In genomic region chr11:62553186-62553585, GRCm38 (mm10) we compare ENCODE assay signal across 7 mouse cellular contexts. TPM values are rescaled to one million over a fixed set of nuclear protein-coding genes. Genes with fewer than 3 reads are reported as not detected.
DNase-seq lines count a peak whose midpoint lies in the region; ATAC-seq and TF ChIP-seq lines count a peak whose summit lies in the region.

No protein-coding gene starts in this region.

- H3K4me2 ChIP-seq in lung, embryonic 16.5 days (ENCODE audit: low read depth, low read length), result peak overlapping the region; percentile 95
- H3K4me2 ChIP-seq in neural tube, embryonic 15.5 days, result peak overlapping the region; percentile 74

- TF ChIP-seq CTCF in embryonic fibroblast, embryonic 13.5 days (IDR thresholded peaks at IDR 0.05; ENCODE audit: borderline replicate concordance, insufficient read depth, low read length), result no peak

- peaks cover 24% of the 10 kb centered on the region for H3K4me1 ChIP-seq in lung, embryonic 16.5 days (replicated peaks; ENCODE audit: control insufficient read depth, insufficient read depth, low read length)
- peaks cover 5% of the 10 kb centered on the region for H3K4me1 ChIP-seq in embryonic fibroblast, embryonic 13.5 days (ENCODE audit: control insufficient read depth, insufficient read depth, low read length)
- peaks cover 27% of the 10 kb centered on the region for H3K4me1 ChIP-seq in limb, embryonic 10.5 days
- peaks cover 39% of the 10 kb centered on the region for H3K4me1 ChIP-seq in neural tube, embryonic 15.5 days

- ATAC-seq in lung, embryonic 16.5 days (ENCODE audit: low read depth), result no peak
- ATAC-seq in neural tube, embryonic 15.5 days (ENCODE audit: low FRiP score), result no peak

- no peak for DNase-seq in lung, postnatal 10 days
- DNase-seq in limb, embryonic 10.5 days (ENCODE audit: low spot score), result no peak
- no peak for DNase-seq in embryo, embryonic 10 days (ENCODE audit: low spot score)
- no peak for DNase-seq in gastrocnemius, adult 8-10 months (ENCODE audit: low spot score in 2 of 2)

- no peak for TF ChIP-seq POLR2A in embryonic fibroblast, embryonic 13.5 days (IDR thresholded peaks at IDR 0.05; ENCODE audit: low read depth, low read length)

- H3K4me3 ChIP-seq in lung, embryonic 16.5 days (ENCODE audit: low read length), result peak overlapping the region; percentile 61
- peak overlapping the region; percentile 67 for H3K4me3 ChIP-seq in embryonic fibroblast, embryonic 13.5 days (ENCODE audit: insufficient read depth, low read length)
- H3K4me3 ChIP-seq in limb, embryonic 10.5 days, result peak overlapping the region; percentile 57
- H3K4me3 ChIP-seq in neural tube, embryonic 15.5 days (replicated peaks), result peak overlapping the region; percentile 42

- no peak overlapping the region for H3K27ac ChIP-seq in lung, embryonic 16.5 days (ENCODE audit: low read length)
- H3K27ac ChIP-seq in embryonic fibroblast, embryonic 13.5 days (ENCODE audit: insufficient read depth, low read length), result no peak overlapping the region
- H3K27ac ChIP-seq in limb, embryonic 10.5 days, result no peak overlapping the region
- no peak overlapping the region for H3K27ac ChIP-seq in neural tube, embryonic 15.5 days (replicated peaks)

- peaks cover 16% of the 10 kb centered on the region; the same call in 1 of the 2 replicates for H3K36me3 ChIP-seq in lung, embryonic 16.5 days (ENCODE audit: control insufficient read depth, insufficient read depth, low read length)
- H3K36me3 ChIP-seq in limb, embryonic 10.5 days, result peaks cover 32% of the 10 kb centered on the region
- H3K36me3 ChIP-seq in neural tube, embryonic 15.5 days, result 0 out of 2 replicates have a peak, but pooled peaks cover 7% of the 10 kb centered on the region

- H3K9me3 ChIP-seq in lung, embryonic 16.5 days (ENCODE audit: control insufficient read depth, low read length), result no peaks in the 10 kb centered on the region
- H3K9me3 ChIP-seq in limb, embryonic 10.5 days (replicated peaks), result no peaks in the 10 kb centered on the region
- no peaks in the 10 kb centered on the region for H3K9me3 ChIP-seq in neural tube, embryonic 15.5 days (replicated peaks)

- 17% methylated on average over 1 of the region's 1 CpGs for WGBS in lung, embryonic 16.5 days
- 57% methylated on average over 1 of the region's 1 CpGs for WGBS in limb, embryonic 10.5 days
- WGBS in neural tube, embryonic 15.5 days, result 21% methylated on average over 1 of the region's 1 CpGs

- H3K27me3 ChIP-seq in lung, embryonic 16.5 days (ENCODE audit: control insufficient read depth, insufficient read depth, low read depth, low read length), result no peaks in the 10 kb centered on the region
- H3K27me3 ChIP-seq in limb, embryonic 10.5 days (ENCODE audit: low read depth, poor library complexity, severe bottlenecking), result no peaks in the 10 kb centered on the region
- no peaks in the 10 kb centered on the region for H3K27me3 ChIP-seq in neural tube, embryonic 15.5 days (replicated peaks)

- H3K9ac ChIP-seq in lung, embryonic 16.5 days (ENCODE audit: low read length), result peak overlapping the region; percentile 56
- H3K9ac ChIP-seq in neural tube, embryonic 15.5 days (replicated peaks), result peak overlapping the region; percentile 42

RNA-seq across cellular contexts. Expression of gene Ubb, which starts 2.2 kb away (rescaled TPM):
- 3,082 and 3,189 TPM in 2 replicates for polyA plus RNA-seq in lung, embryonic 16.5 days (2015; fragmentation: Nextera tagmentation; extraction: Ambion mirVana)
- 493 and 593 TPM in 2 replicates for polyA plus RNA-seq in embryonic fibroblast, embryonic 13.5 days (2011; ENCODE audit: insufficient read length, low read depth, missing spikeins)
- 3,627 and 3,653 TPM in 2 replicates for polyA plus RNA-seq in limb, embryonic 10.5 days (2016; fragmentation: Nextera tagmentation; extraction: Ambion mirVana)
- polyA plus RNA-seq in neural tube, embryonic 15.5 days (2015; fragmentation: Nextera tagmentation; extraction: Ambion mirVana), result 4,120 and 4,434 TPM in 2 replicates
- total RNA-seq in gastrocnemius, adult 8-10 months (2022), result 100 to 1,000 TPM; 864 to 966 (median 933) TPM

RNA-seq across cellular contexts. Expression of gene Cenpv, which starts 14.1 kb away (rescaled TPM):
- polyA plus RNA-seq in lung, embryonic 16.5 days (2015; fragmentation: Nextera tagmentation; extraction: Ambion mirVana), result 7.9 and 9.0 TPM in 2 replicates
- 6.3 and 7.3 TPM in 2 replicates for polyA plus RNA-seq in embryonic fibroblast, embryonic 13.5 days (2011; ENCODE audit: insufficient read length, low read depth, missing spikeins)
- polyA plus RNA-seq in limb, embryonic 10.5 days (2016; fragmentation: Nextera tagmentation; extraction: Ambion mirVana), result 35.0 and 42.2 TPM in 2 replicates
- polyA plus RNA-seq in neural tube, embryonic 15.5 days (2015; fragmentation: Nextera tagmentation; extraction: Ambion mirVana), result 40.1 and 51.3 TPM in 2 replicates
- total RNA-seq in gastrocnemius, adult 8-10 months (2022), result 10 to 100 TPM; 14.0 to 21.6 (median 17.8) TPM

RNA-seq across cellular contexts. Expression of gene Trpv2, which starts 21.1 kb away (rescaled TPM):
- 4.8 and 4.9 TPM in 2 replicates for polyA plus RNA-seq in lung, embryonic 16.5 days (2015; fragmentation: Nextera tagmentation; extraction: Ambion mirVana)
- 9.6 and 11.4 TPM in 2 replicates for polyA plus RNA-seq in embryonic fibroblast, embryonic 13.5 days (2011; ENCODE audit: insufficient read length, low read depth, missing spikeins)
- 0.55 and 0.87 TPM in 2 replicates for polyA plus RNA-seq in limb, embryonic 10.5 days (2016; fragmentation: Nextera tagmentation; extraction: Ambion mirVana)
- 32.3 and 32.9 TPM in 2 replicates for polyA plus RNA-seq in neural tube, embryonic 15.5 days (2015; fragmentation: Nextera tagmentation; extraction: Ambion mirVana)
- total RNA-seq in gastrocnemius, adult 8-10 months (2022), result 1 to 10 TPM in 2 of 4 experiments, under 1 TPM in 2; 0.46 to 1.3 (median 0.95) TPM
